Mouse (Mus musculus) kidney, postnatal 36 days (tissue): Measurements from ENCODE around the gene Pla2g3.
A peak's percentile ranks its signal among the peaks of the same experiment; 100 is the strongest.

Experiments used
- DNase-seq, 2 experiments: peaks; one replicate each; pipeline ENCODE4 v3.0.0; 2021 to 2022; ENCODE audit warnings: mixed read lengths in 2 of 2

Pla2g3 gene

GRCm38 (mm10) chr11:3539111-3539825 is 51.2 kb downstream of the Pla2g3 start:
- peak; percentile 95 to 98 for DNase-seq

- DNase-seq = no peak
Observed at GRCm38 (mm10) chr11:3539826-3540196, 51.7 kb downstream of the Pla2g3 start.

GRCm38 (mm10) chr11:3540451-3541085 is 52.5 kb downstream of the Pla2g3 start, which contains the start of gene Smtn:
Gene Smtn, minus strand, starts transcription at chr11:3540612.
- no peak for DNase-seq

- DNase-seq = no peak
Observed at GRCm38 (mm10) chr11:3541932-3542331, 53.8 kb downstream of the Pla2g3 start.

GRCm38 (mm10) chr11:3543001-3543400 is 54.9 kb downstream of the Pla2g3 start:
- DNase-seq = no peak

- no peak for DNase-seq
Observed at GRCm38 (mm10) chr11:3544409-3544808, 56.3 kb downstream of the Pla2g3 start.

- DNase-seq = no peak
Observed at GRCm38 (mm10) chr11:3545531-3546241, 57.6 kb downstream of the Pla2g3 start.

GRCm38 (mm10) chr11:3546242-3546562 is 58.1 kb downstream of the Pla2g3 start:
- DNase-seq = no peak

GRCm38 (mm10) chr11:3547047-3547446 is 59.0 kb downstream of the Pla2g3 start:
- DNase-seq = no peak

- peak in 1 of 2 experiments; percentile 63 for DNase-seq
Observed at GRCm38 (mm10) chr11:3547969-3548368, 59.9 kb downstream of the Pla2g3 start.

GRCm38 (mm10) chr11:3548564-3549295 is 60.6 kb downstream of the Pla2g3 start:
- no peak for DNase-seq
